Mouse (Mus musculus): ENCODE measurements around the gene Wdr53.
"Not testable (repeated sequence)": the region's sequence is repeated elsewhere in the genome, so short reads cannot be mapped to it uniquely, and the experiment has no call there.

Gene Wdr53

GRCm38 (mm10) chr16:32278396-32278795 is 31.4 kb downstream of the Wdr53 start:
- in situ Hi-C loops (cut with MseI, MboI), result no loop called here

GRCm38 (mm10) chr16:32280211-32280610 is 33.2 kb downstream of the Wdr53 start:
- in situ Hi-C loops (cut with MseI, MboI), result no loop called here

- in situ Hi-C loops (cut with MseI, MboI), result no loop called here
Measured at GRCm38 (mm10) chr16:32282608-32283007, 35.6 kb downstream of the Wdr53 start.

DNA sequence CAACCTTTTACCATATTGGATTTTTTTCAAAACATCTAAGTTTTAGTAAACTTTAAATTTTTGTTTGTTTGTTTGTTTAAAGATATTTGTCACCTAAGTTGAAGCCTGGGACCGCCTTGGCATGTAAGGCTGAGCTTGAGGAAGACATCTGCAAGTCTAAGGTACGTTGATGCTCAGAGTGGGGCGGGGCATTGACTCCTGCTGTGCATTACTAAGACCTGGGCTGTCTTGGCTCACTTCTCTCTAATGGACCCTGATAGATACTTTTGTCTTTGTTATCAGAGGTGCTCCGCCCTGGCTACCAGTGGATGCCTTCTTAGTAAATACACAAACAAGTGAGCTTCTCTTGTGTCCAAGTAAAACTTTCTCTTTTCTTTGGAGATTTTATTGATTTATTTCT is 44.8 kb downstream of the Wdr53 start:
- in situ Hi-C loops (cut with MseI, MboI), result no loop called here

DNA sequence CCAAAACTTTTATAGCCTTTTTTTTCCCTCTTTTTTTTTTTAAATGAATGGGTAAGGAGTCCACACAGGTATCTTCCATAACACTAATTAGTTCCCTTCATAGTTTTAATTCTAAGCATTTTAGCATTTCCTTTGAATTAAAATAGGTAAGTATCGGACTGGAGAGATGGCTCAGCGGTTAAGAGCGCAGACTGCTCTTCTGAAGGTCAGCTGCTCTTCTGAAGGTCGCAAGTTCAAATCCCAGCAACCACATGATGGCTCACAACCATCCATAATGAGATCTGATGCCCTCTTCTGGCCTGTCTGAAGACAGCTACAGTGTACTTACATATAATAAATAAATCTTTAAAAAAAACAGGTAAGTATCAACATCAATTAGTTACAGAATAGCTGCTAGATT is 52.6 kb downstream of the Wdr53 start:
- in situ Hi-C loops (cut with MseI, MboI), result not testable (repeated sequence)

DNA sequence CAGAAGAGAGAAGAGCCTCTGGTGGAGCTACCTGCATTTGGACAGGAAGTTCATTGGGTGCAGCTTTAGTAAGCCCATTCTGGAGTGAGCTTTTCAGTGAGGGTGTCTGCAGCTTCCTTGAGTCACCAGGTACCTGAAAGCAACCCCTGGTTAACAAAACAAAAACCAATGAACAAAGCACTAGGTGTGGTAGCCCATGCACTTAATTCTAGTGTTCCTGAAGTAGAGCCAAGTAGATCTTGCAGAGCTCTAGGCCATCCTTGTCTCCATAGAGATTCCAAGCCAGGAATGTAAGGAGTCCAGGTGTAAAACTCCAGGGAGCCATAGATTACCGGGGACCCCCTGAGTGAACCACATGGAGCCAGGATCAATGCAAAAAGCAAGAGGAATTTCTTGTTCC is 56.0 kb downstream of the Wdr53 start:
- in situ Hi-C loops (cut with MseI, MboI), result no loop called here

DNA sequence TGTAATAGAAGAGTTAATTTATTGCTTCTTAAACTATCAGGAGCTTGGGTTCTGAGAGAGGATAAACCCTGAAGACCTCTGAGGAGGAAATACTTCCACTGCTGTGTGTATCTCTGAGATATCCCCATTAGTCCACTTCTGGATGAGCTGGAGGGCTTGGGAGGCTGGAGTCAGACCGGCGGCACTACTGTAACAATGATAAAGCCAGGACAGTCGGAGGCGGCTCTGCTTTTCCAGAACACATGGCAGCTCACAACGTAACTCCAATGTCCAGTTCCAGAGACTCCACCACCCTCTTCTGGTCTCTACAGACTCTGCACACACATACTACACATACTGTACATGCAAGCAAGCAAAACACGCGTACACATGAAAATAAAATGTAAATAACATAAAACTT is 56.9 kb downstream of the Wdr53 start:
- in situ Hi-C loops (cut with MseI, MboI), result no loop called here
